Mouse (Mus musculus) olfactory bulb, adult 2 months (tissue): ENCODE measurements at regions not wholly inside any gene's neighbourhood (a gene's known extent, or its start where the extent isn't known, plus 50 kb on each side); places are given as distances from the start of the nearest gene placed in this dataset.

Experiments
- CTCF ChIP-seq: fragments of 200-500 bp; IDR thresholded peaks from 2 replicates; pipeline ENCODE4 v1.5.1; 2012; ENCODE audit warnings: low read depth, mild to moderate bottlenecking, low read length, moderate library complexity; ENCODE audit not compliant: insufficient read depth
- POLR2A ChIP-seq: fragments of 200-500 bp; IDR thresholded peaks from 2 replicates; pipeline ENCODE4 v1.6.1; 2012; ENCODE audit warnings: mild to moderate bottlenecking, low read depth, low read length, moderate library complexity; ENCODE audit not compliant: insufficient read depth

DNA sequence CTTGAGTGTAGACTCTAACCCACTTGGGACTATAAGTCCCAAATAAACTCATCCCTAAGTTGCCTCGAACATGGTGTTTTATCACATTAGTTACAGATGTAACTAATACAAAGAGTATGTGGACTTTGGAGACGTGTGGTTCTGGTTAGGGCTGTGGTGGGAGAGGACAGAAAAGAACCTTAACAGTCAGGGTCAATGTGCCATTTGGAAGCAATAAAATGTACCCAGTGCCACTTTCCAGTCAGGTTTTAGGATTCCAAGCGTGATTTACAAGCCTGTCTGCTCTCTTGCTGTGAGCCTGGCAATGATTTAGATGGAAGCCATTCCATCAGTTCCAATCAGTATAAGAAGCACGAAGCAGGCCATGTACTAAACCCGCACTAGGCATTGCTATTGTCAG, 65.2 kb upstream of the D16Ertd472e start:
- TF ChIP-seq POLR2A (no peak), CTCF (no peak)
